Mouse (Mus musculus) limb, embryonic 12.5 days (tissue): Measurements from ENCODE around the gene Olfr155. TPM values are rescaled to one million over a fixed set of nuclear protein-coding genes. Genes with fewer than 3 reads are reported as not detected.

Source experiments
- ATAC-seq: fragments of 200-750 bp; cut with Nextera tagmentation; 2 replicates; pipeline ENCODE4 v1.8.0; 2017; ENCODE audit warnings: low read depth, moderate TSS enrichment; ENCODE audit not compliant: insufficient number of reproducible peaks, insufficient read depth, low FRiP score, low TSS enrichment
- H3K27ac ChIP-seq: fragments of 300-500 bp; sonication (generic); 2 replicates; pipeline ENCODE4 v1.5.1; 2016; ENCODE audit warnings: mild to moderate bottlenecking, moderate library complexity
- H3K27me3 ChIP-seq: fragments of 300-500 bp; sonication (generic); 2 replicates; pipeline ENCODE4 v1.6.1; 2016; ENCODE audit warnings: mild to moderate bottlenecking, moderate library complexity
- H3K36me3 ChIP-seq: fragments of 300-500 bp; sonication (generic); 2 replicates; pipeline ENCODE4 v1.6.1; 2016; ENCODE audit warnings: mild to moderate bottlenecking, moderate library complexity
- H3K4me1 ChIP-seq: fragments of 300-500 bp; sonication (generic); replicated peaks from 2 replicates; pipeline ENCODE4 v1.6.1; 2016
- H3K4me2 ChIP-seq: fragments of 300-500 bp; sonication (generic); 2 replicates; pipeline ENCODE4 v1.6.1; 2016; ENCODE audit warnings: mild to moderate bottlenecking, moderate library complexity
- H3K4me3 ChIP-seq: fragments of 300-500 bp; sonication (generic); replicated peaks from 2 replicates; pipeline ENCODE4 v1.5.1; 2016; ENCODE audit warnings: mild to moderate bottlenecking
- H3K9ac ChIP-seq: fragments of 300-500 bp; sonication (generic); replicated peaks from 2 replicates; pipeline ENCODE4 v1.6.1; 2016; ENCODE audit warnings: mild to moderate bottlenecking, moderate library complexity
- H3K9me3 ChIP-seq: fragments of 300-500 bp; sonication (generic); 2 replicates; pipeline ENCODE4 v1.6.1; 2016; ENCODE audit warnings: mild to moderate bottlenecking, moderate library complexity
- WGBS: fragments of 180-500 bp; shearing (Covaris S2); methylation state at CpG from one replicate; pipeline ENCODE4 v1.1.7; 2016; 5-methylcytosine and 5-hydroxymethylcytosine counted together
- polyA plus RNA-seq: library from polyadenylated mRNA; unstranded; fragments of >200 nt; fragmentation: Nextera tagmentation; extraction: Ambion mirVana; gene quantifications from 2 replicates; pipeline ENCODE4 v1.2.1, GENCODE M21; 2016

The Olfr155 gene
- polyA plus RNA-seq: not detected in 2 replicates

GRCm38 (mm10) chr4:43851265-43851664 lies at the start of gene Olfr155:
Gene Olfr155, plus strand, starts transcription at chr4:43851565.
- H3K4me2 ChIP-seq: no peak within 1 kb of the TSS
- H3K36me3 ChIP-seq: no peaks in the 10 kb centered on the region
- H3K27ac ChIP-seq: no peak within 1 kb of the TSS
- H3K4me1 ChIP-seq: no peaks in the 10 kb centered on the region
- no peak within 1 kb of the TSS for H3K9ac ChIP-seq
- no peak for ATAC-seq
- no peak within 1 kb of the TSS for H3K4me3 ChIP-seq
- WGBS: 84% methylated on average over 6 of the region's 6 CpGs
- no peaks in the 10 kb centered on the region for H3K9me3 ChIP-seq
- 0 out of 2 replicates have a peak, but pooled peaks cover 2% of the 10 kb centered on the region for H3K27me3 ChIP-seq

GRCm38 (mm10) chr4:43822896-43823550 lies 28.3 kb upstream of the Olfr155 start:
- Histone ChIP-seq H3K27me3 (no peaks in the 10 kb centered on the region), H3K9ac (no peak overlapping the region), H3K4me1 (peaks cover 4% of the 10 kb centered on the region; the same call in 1 of the 2 replicates), H3K36me3 (no peaks in the 10 kb centered on the region), H3K4me2 (no peak overlapping the region), H3K27ac (no peak overlapping the region), H3K9me3 (no peaks in the 10 kb centered on the region), H3K4me3 (no peak overlapping the region)
- 78% methylated on average over 13 of the region's 13 CpGs for whole genome bisulfite sequencing
- ATAC-seq: no peak

- no peak within 1 kb of the TSS for H3K27ac ChIP-seq
- H3K9ac ChIP-seq: no peak within 1 kb of the TSS
- WGBS: 9% methylated on average over 7 of the region's 7 CpGs
- no peak for ATAC-seq
- peaks cover 4% of the 10 kb centered on the region; the same call in 1 of the 2 replicates for H3K4me1 ChIP-seq
- H3K36me3 ChIP-seq: no peaks in the 10 kb centered on the region
- no peak within 1 kb of the TSS for H3K4me3 ChIP-seq
- no peaks in the 10 kb centered on the region for H3K27me3 ChIP-seq
- no peak within 1 kb of the TSS for H3K4me2 ChIP-seq
- H3K9me3 ChIP-seq: no peaks in the 10 kb centered on the region
Observed at GRCm38 (mm10) chr4:43823845-43824337, 27.5 kb upstream of the Olfr155 start, which contains the start of gene Olfr156. Gene Olfr156, minus strand, starts transcription at chr4:43823895.

- no peak overlapping the region for H3K4me2 ChIP-seq
- H3K9me3 ChIP-seq: no peaks in the 10 kb centered on the region
- no peaks in the 10 kb centered on the region for H3K36me3 ChIP-seq
- no peaks in the 10 kb centered on the region for H3K27me3 ChIP-seq
- H3K27ac ChIP-seq: no peak overlapping the region
- no peak for ATAC-seq
- H3K4me3 ChIP-seq: no peak overlapping the region
- 79% methylated on average over 4 of the region's 4 CpGs for WGBS
- H3K4me1 ChIP-seq: peaks cover 3% of the 10 kb centered on the region; the same call in 1 of the 2 replicates
- no peak overlapping the region for H3K9ac ChIP-seq
Observed at GRCm38 (mm10) chr4:43828806-43829205, 22.6 kb upstream of the Olfr155 start.

- H3K9me3 ChIP-seq: no peaks in the 10 kb centered on the region
- H3K27me3 ChIP-seq: no peaks in the 10 kb centered on the region
- H3K9ac ChIP-seq: no peak overlapping the region
- no peak overlapping the region for H3K27ac ChIP-seq
- no peaks in the 10 kb centered on the region for H3K4me1 ChIP-seq
- no peak overlapping the region for H3K4me2 ChIP-seq
- no peak overlapping the region for H3K4me3 ChIP-seq
- no peaks in the 10 kb centered on the region for H3K36me3 ChIP-seq
- no peak for ATAC-seq
- 73% methylated on average over 5 of the region's 5 CpGs for WGBS
Observed at GRCm38 (mm10) chr4:43832031-43832430, 19.3 kb upstream of the Olfr155 start.

GRCm38 (mm10) chr4:43833752-43834151 lies 17.6 kb upstream of the Olfr155 start:
- ATAC-seq: no peak
- H3K27ac ChIP-seq: no peak overlapping the region
- no peaks in the 10 kb centered on the region for H3K4me1 ChIP-seq
- H3K9me3 ChIP-seq: no peaks in the 10 kb centered on the region
- WGBS: 79% methylated on average over 5 of the region's 5 CpGs
- no peak overlapping the region for H3K4me3 ChIP-seq
- H3K36me3 ChIP-seq: no peaks in the 10 kb centered on the region
- no peak overlapping the region for H3K4me2 ChIP-seq
- H3K9ac ChIP-seq: no peak overlapping the region
- H3K27me3 ChIP-seq: no peaks in the 10 kb centered on the region

- no peak for ATAC-seq
- Histone ChIP-seq H3K9ac (no peak overlapping the region), H3K4me1 (no peaks in the 10 kb centered on the region), H3K4me3 (no peak overlapping the region), H3K27me3 (no peaks in the 10 kb centered on the region), H3K36me3 (no peaks in the 10 kb centered on the region), H3K27ac (no peak overlapping the region), H3K9me3 (no peaks in the 10 kb centered on the region), H3K4me2 (no peak overlapping the region)
- 77% methylated on average over 4 of the region's 4 CpGs for WGBS
Observed at GRCm38 (mm10) chr4:43834749-43835148, 16.6 kb upstream of the Olfr155 start.

- H3K4me1 ChIP-seq: no peaks in the 10 kb centered on the region
- peaks cover 8% of the 10 kb centered on the region; the same call in 1 of the 2 replicates for H3K9me3 ChIP-seq
- H3K27ac ChIP-seq: no peak overlapping the region
- ATAC-seq: no peak
- WGBS: 63% methylated on average over 3 of the region's 3 CpGs
- H3K36me3 ChIP-seq: no peaks in the 10 kb centered on the region
- H3K4me3 ChIP-seq: no peak overlapping the region
- no peaks in the 10 kb centered on the region for H3K27me3 ChIP-seq
- no peak overlapping the region for H3K9ac ChIP-seq
- no peak overlapping the region for H3K4me2 ChIP-seq
Observed at GRCm38 (mm10) chr4:43838326-43838725, 13.0 kb upstream of the Olfr155 start.

- Histone ChIP-seq H3K4me1 (no peaks in the 10 kb centered on the region), H3K36me3 (no peaks in the 10 kb centered on the region), H3K27me3 (no peaks in the 10 kb centered on the region), H3K9me3 (peaks cover 10% of the 10 kb centered on the region; the same call in 1 of the 2 replicates), H3K4me2 (no peak within 1 kb of the TSS), H3K4me3 (no peak within 1 kb of the TSS), H3K27ac (no peak within 1 kb of the TSS), H3K9ac (no peak within 1 kb of the TSS)
- WGBS: 74% methylated on average over 1 of the region's 1 CpGs
- no peak for ATAC-seq
Observed at GRCm38 (mm10) chr4:43840101-43840500, 11.3 kb upstream of the Olfr155 start, which contains the start of gene Olfr157. Gene Olfr157, minus strand, starts transcription at chr4:43840201.

- no peak overlapping the region for H3K27ac ChIP-seq
- no peaks in the 10 kb centered on the region for H3K9me3 ChIP-seq
- WGBS: 69% methylated on average over 8 of the region's 8 CpGs
- H3K4me3 ChIP-seq: no peak overlapping the region
- H3K4me1 ChIP-seq: no peaks in the 10 kb centered on the region
- H3K36me3 ChIP-seq: no peaks in the 10 kb centered on the region
- H3K9ac ChIP-seq: no peak overlapping the region
- H3K4me2 ChIP-seq: no peak overlapping the region
- no peak for ATAC-seq
- no peaks in the 10 kb centered on the region for H3K27me3 ChIP-seq
Observed at GRCm38 (mm10) chr4:43854101-43854500, 2.7 kb downstream of the Olfr155 start.

GRCm38 (mm10) chr4:43859886-43860285 lies 8.5 kb downstream of the Olfr155 start:
- Histone ChIP-seq H3K4me1 (no peaks in the 10 kb centered on the region), H3K4me3 (no peak overlapping the region), H3K27ac (no peak overlapping the region), H3K4me2 (no peak overlapping the region), H3K36me3 (no peaks in the 10 kb centered on the region), H3K9me3 (no peaks in the 10 kb centered on the region), H3K9ac (no peak overlapping the region), H3K27me3 (no peaks in the 10 kb centered on the region)
- ATAC-seq: no peak
- 82% methylated on average over 10 of the region's 10 CpGs for WGBS
